Comparison of ENCODE assay signal across 9 mouse cellular contexts in genomic region chr1:134045971-134046370, GRCm38 (mm10). TPM values are rescaled to one million over a fixed set of nuclear protein-coding genes. Genes with fewer than 3 reads are reported as not detected.
DNase-seq lines count a peak whose midpoint lies in the region; ATAC-seq lines count a peak whose summit lies in the region.
"Had no signal": no experiment of that assay in that cellular context is flagged by ENCODE, and none has a peak within 500 bp of the region (broad histone marks: within the 10 kb centered on the region; RNA-seq: fewer than 3 reads in every experiment).

No protein-coding gene starts in this region.

- H3K9me3 ChIP-seq in hindbrain, embryonic 14.5 days (ENCODE audit: control insufficient read depth, low read length): no peaks in the 10 kb centered on the region

- H3K36me3 ChIP-seq in hindbrain, embryonic 14.5 days (replicated peaks; ENCODE audit: control insufficient read depth, insufficient read depth): no peaks in the 10 kb centered on the region

- ATAC-seq in hindbrain, embryonic 14.5 days (ENCODE audit: low FRiP score): peak; percentile 61
- no peak for ATAC-seq in monocyte, adult 5-6 weeks (replicated peaks; ENCODE audit: insufficient number of reproducible peaks, low FRiP score, low TSS enrichment, poor library complexity, severe bottlenecking)

- no peaks in the 10 kb centered on the region for H3K27me3 ChIP-seq in hindbrain, embryonic 14.5 days (ENCODE audit: control insufficient read depth, insufficient read depth, low read length)

- peak overlapping the region; percentile 19 for H3K4me3 ChIP-seq in hindbrain, embryonic 14.5 days (replicated peaks; ENCODE audit: low read length)

- DNase-seq in ZHBTc4 (ENCODE audit: low read depth, low spot score): peak; percentile 81
- DNase-seq in cerebellum, postnatal 25 days: peak; percentile 87 to 89
- peak; percentile 66 to 85 for DNase-seq in frontal cortex, postnatal 36 days (ENCODE audit: low spot score in 2 of 2)
- DNase-seq in hindbrain, embryonic 14.5 days (ENCODE audit: low spot score): peak; percentile 85
- peak; percentile 83 to 84 for DNase-seq in left cerebral cortex, adult 18-20 months (ENCODE audit: low spot score in 2 of 2)
- peak; percentile 79 for DNase-seq in lung, postnatal 36 days
- peak; percentile 85 to 92 for DNase-seq in right cerebral cortex, postnatal 10 days (ENCODE audit: low spot score in 2 of 2)

- H3K9ac ChIP-seq in hindbrain, embryonic 14.5 days: peak overlapping the region; percentile 50; the same call in 1 of the 2 replicates

- H3K4me2 ChIP-seq in hindbrain, embryonic 14.5 days (replicated peaks): peak overlapping the region; percentile 51

- 14% methylated on average over 5 of the region's 9 CpGs for whole genome bisulfite sequencing in hindbrain, embryonic 14.5 days

- H3K4me1 ChIP-seq in hindbrain, embryonic 14.5 days (replicated peaks; ENCODE audit: control insufficient read depth, insufficient read depth, low read length): peaks cover 10% of the 10 kb centered on the region

- H3K27ac ChIP-seq in hindbrain, embryonic 14.5 days: no peak overlapping the region

RNA-seq across cellular contexts. Expression of gene Fmod, which starts 8.9 kb away (rescaled TPM):
- polyA plus RNA-seq in hindbrain, embryonic 14.5 days (2014; fragmentation: Nextera tagmentation; extraction: Ambion mirVana): 5.3 and 6.2 TPM in 2 replicates
- 10 to 100 TPM; 27.5 to 28.4 TPM for total RNA-seq in left cerebral cortex, adult 18-20 months (2021)
- total RNA-seq in monocyte, adult 5-6 weeks (2017): not detected in 3 replicates
- total RNA-seq: neutrophil, adult 5-6 weeks had no signal

RNA-seq across cellular contexts. Expression of gene Btg2, which starts 32.9 kb away (rescaled TPM):
- polyA plus RNA-seq in hindbrain, embryonic 14.5 days (2014; fragmentation: Nextera tagmentation; extraction: Ambion mirVana): 26.3 and 29.0 TPM in 2 replicates
- 10 to 100 TPM; 18.7 to 22.2 TPM for total RNA-seq in left cerebral cortex, adult 18-20 months (2021)
- total RNA-seq in monocyte, adult 5-6 weeks (2017): 390 to 783 TPM (median 430 TPM) in 3 replicates

Comparison
In these comparisons a context has a peak if more than half of its experiments do, and no peak if none do; other contexts are left out.
1. RNA of gene Fmod, which starts 8.9 kb away (total RNA-seq): 27.5 to 28.4 TPM in left cerebral cortex, adult 18-20 months; not detected in monocyte, adult 5-6 weeks; every median in the first group is over 10 times any median in the second.
2. RNA of gene Btg2, which starts 32.9 kb away (total RNA-seq): 390 to 783 TPM in monocyte, adult 5-6 weeks; 18.7 to 22.2 TPM in left cerebral cortex, adult 18-20 months; every median in the first group is over 10 times any median in the second.
3. Peak in every context shown above with its lines, with median percentiles within 50 percentile points of each other: DNase-seq.